Mouse (Mus musculus) thymus, postnatal 0 days (tissue): ENCODE results near the gene St3gal3. TPM values are rescaled to one million over a fixed set of nuclear protein-coding genes. Genes with fewer than 3 reads are reported as not detected.
A peak's percentile ranks its signal among the peaks of the same experiment; 100 is the strongest.

Source experiments
- DNase-seq: peaks from one replicate; pipeline ENCODE4 v3.0.0-alpha.2; 2015; ENCODE audit warnings: low spot score
- polyA plus RNA-seq: library from polyadenylated mRNA; unstranded; fragments of >200 nt; fragmentation: Nextera tagmentation; extraction: Ambion mirVana; gene quantifications from 2 replicates; pipeline ENCODE4 v1.2.1, GENCODE M21; 2015

St3gal3 gene
- polyA plus RNA-seq, 1 experiment from 2014 or later = 4.7 TPM

GRCm38 (mm10) chr4:118022811-118023210 lies 111.9 kb downstream of the St3gal3 start:
- no peak for DNase-seq

DNA sequence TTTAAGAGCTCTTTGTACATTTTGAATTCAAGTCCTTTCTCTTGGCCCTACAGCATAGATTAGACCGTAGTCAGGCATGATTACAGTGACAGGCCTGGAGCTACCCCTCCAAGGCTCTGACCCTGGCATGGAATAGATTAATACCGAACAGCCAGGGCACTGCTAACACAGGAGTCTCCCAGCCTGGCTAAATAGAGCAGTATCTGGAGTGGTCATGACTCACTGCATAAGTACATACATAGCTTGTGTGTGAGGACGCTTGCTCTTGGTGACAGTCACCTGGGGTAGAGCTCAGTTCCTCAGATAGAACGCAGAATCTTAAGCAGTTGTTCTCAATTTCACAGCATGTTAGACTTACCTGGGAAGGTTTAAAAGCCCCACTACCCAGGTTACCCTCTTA lies 112.3 kb downstream of the St3gal3 start:
- no peak for DNase-seq

DNA sequence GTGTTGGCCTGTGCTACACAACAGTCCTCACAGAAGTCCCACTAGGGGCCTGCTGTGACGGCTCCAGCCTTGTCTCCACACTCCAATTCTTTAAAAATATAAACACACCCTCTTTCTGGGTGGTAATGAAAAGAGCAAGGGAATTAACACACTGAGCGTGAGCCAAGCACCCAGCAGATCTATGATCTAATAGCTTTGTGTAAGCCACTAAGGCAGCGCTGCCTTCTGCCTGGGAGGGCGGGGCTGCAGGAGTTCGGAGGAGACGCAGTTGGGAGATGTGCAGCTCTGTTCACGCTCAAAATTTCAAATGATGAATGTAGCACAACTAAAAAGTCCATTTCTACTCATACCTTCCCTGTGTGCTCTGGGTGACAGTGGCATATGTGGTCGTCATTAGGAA lies 115.1 kb downstream of the St3gal3 start:
- DNase-seq = no peak

DNA sequence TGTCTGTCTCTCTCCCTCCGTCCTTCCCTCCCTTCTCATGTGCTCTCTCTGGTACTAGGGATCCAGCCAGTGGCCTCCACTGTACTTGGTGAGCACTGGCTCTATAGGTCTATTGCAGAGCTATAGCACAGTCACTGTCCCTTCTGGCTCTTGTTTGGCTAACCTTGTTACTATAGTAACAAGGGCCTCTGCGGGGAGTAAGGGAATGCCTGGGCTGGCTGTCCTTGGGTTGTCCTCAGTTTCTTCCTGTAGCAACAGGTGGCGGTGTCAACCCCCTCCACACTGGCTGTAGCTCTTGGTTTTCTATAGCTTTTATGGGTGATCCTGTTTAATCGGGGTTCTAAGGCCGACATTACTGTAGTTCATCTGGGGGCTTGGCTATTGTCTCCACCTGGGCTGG lies 115.5 kb downstream of the St3gal3 start:
- DNase-seq = no peak

DNA sequence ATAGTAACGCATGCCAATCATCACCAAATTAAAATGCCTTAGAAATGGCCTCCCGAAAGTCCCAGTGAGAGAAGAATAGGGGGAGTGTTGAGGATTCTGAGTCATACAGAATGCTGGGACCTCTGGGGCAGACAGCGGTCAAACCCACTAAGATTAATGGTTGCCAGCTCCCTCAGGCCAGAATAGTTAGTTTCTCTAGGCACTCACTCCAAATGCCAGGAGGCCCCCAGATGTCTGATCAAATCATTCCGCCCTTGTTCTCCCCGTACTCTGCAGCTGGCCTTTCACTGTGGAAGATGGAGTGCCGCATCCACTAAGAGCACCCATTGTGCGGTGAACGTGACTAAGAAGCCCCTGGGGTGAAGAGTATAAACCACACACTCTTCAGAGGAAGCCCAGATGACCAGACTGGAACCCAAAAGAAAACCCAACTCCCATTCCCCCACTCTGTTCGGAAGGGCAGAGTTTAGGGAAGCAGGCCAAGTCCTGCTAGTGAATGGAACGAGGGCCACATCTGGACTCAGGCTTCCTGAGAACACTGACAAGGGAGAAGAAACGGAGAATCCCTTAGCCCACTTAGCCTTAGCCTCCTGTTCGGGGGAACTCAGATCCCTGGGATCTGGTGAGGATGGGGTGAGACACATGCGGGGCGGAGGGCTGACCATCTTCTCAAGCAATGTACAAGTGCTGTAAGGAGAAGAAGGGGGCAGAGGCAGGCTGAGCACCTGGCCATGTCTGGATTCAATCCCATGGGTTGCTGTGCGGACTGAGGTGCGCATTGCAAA lies 117.5 kb downstream of the St3gal3 start:
- no peak for DNase-seq

DNA sequence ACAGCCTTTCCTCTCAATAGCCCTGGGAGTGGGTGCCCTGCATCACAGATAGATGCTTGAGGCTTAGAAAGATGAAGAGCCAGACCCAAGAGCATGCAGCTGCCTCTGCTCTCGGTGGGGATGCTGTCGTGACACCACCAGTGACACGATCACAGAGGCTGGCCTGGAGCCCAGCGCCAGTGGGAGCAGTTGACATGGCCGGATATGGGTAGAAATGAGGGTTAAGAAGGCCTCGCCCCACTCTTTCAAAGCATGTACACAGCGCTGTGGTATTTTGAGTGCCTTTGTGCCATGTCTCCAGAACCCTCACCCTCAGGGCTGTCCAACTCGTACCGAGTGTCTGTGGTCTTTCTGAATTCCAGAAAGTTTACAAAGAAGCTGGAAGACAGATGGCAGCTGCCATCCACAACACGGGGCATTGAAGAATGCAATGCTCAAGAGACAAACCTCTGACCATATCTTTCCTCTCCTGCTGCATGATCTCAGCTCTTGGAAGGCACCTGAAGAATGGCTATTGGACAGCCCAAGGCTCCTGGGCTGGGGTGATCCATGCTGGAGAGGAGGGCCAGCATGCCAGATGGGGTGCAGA lies 118.3 kb downstream of the St3gal3 start:
- DNase-seq = no peak

- no peak for DNase-seq
Measured at GRCm38 (mm10) chr4:118015636-118016035, 119.1 kb downstream of the St3gal3 start.

DNA sequence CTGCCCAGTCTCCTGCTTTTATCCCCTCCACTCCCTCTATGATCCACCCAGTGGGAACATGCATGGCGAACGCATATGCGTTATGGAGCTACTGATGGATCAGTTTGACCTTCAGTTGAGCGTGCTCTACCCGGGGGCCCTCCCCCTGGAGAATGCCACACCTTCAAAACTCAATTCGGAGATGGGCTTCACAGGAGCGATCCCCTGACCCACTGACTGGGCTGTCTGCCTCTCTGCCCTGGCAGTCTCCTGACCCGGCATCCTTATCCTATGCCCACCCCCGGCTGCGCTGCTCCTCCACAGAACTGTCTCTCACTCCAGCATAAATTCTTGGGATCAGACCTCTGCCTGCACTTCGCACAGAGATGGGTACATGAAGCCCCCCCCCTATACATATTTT lies 119.6 kb downstream of the St3gal3 start:
- DNase-seq = no peak

DNA sequence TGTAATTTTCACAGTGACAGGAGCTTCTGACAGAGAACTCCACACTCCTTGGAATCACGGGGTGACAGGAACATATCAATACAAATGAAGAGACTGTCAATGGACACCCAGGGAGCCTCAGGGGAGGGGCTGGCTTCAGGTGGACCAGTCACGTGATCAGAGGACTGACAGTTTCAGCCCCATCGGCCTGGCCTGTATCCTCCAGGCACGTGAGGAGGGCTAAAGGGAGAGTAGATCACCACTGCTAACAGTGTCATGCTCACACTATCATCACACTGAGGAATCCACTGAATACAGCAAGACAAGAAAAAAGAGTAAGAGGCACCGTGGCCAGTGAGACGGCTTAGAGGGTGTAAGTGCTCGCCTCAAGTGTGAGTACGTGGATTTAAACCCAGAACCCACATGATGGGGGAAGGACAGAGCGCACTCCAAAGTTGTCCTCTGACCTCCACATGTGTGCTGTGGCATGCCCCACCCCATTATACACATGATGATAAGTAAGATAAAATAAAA lies 124.0 kb downstream of the St3gal3 start:
- no peak for DNase-seq

GRCm38 (mm10) chr4:118008433-118009033 lies 126.2 kb downstream of the St3gal3 start:
- DNase-seq = no peak

- no peak for DNase-seq
Measured at GRCm38 (mm10) chr4:118001355-118001754, 133.4 kb downstream of the St3gal3 start.

DNA sequence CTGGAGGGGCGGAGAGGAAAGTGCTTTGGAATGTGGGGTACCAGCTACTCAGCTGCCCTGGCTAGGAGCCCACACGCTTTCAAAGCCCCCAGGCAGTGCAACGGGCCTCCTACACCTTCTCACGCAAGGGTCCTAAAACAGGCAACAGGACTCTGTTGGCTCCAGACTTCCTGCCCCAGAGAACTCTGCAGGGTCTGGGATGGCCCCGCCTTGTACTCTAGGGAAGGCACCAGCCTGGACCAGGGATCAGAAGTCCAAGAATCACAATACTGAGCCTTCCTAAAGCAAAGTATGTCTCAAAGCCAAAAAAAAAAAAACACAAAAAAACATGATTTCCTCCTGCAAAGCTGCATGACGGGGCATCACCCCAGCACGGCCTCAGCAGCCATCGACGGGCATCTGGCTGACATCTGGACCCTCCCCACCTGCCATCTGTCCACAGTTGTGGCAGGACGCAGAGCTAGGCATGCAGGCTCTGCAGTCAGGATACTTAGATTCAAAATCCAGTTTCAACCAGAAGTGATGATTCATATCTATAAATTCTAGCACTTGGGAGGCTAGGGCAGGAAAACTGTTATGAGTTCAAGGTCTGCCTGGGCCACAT lies 134.0 kb downstream of the St3gal3 start:
- DNase-seq = no peak

DNA sequence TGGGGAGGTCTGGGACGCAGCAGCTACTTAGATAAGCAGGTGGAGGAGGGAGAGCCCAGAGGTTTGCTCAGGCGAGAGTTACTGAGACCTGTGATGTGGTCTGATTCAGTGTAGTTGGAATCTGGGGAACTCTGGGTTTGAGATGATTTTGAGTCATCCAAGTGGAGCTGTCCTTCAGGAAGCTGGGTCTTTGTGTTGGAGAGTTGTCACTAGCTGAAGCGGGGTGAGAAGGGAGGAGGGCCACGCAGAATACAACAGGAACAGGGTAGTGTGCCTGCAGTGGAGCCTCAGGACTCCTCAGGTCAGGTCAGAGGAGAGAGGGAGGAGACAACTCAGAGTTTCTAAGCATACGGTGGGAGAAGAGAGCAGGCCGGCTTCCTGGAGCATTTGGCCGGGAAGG lies 134.8 kb downstream of the St3gal3 start:
- no peak for DNase-seq

- DNase-seq = peak; percentile 12
Measured at GRCm38 (mm10) chr4:117997381-117998269, 137.1 kb downstream of the St3gal3 start.

GRCm38 (mm10) chr4:117996701-117997100 lies 138.0 kb downstream of the St3gal3 start:
- no peak for DNase-seq

DNA sequence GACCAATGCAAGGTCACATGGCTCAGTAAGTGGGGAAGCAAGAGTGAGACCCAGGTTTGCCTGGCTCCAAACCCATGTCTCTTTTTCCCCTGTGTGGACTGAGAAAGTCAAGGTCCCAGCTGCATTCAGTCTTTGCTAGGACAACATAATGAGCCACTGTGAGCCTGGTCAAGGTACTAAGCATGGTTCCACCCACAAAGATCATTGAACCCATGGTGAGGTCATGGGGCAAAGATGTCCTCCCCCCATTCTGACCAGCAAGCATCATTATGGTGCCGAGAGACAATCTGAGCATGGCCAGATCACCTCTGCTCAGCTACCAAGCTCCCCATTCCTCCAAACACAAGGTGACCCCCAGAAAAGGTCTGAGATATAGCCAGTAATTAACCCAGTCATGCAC lies 139.3 kb downstream of the St3gal3 start:
- no peak for DNase-seq

DNA sequence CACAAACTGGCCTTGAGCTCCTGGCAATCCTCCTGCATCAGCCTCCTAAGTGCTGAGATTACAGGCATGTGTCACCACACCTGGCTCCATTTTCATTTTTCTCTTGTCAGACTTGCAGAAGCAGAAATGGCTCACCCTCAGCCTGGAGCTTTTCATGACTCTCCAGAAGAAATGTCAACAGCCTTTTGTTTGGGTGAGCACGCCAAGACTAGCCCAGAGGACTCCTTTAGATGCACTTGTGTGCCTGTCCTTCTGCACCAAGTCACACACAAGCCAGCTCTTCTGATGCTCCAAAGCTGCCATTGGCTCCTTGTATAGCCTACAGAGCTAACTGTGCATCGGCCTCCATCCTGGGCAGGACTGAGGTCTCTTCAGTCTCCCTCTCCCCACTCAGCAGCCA lies 141.3 kb downstream of the St3gal3 start:
- DNase-seq = no peak

- no peak for DNase-seq
Measured at GRCm38 (mm10) chr4:117992872-117993271, 141.8 kb downstream of the St3gal3 start.

GRCm38 (mm10) chr4:117992036-117992435 lies 142.7 kb downstream of the St3gal3 start:
- DNase-seq = no peak

- no peak for DNase-seq
Measured at GRCm38 (mm10) chr4:117991055-117991627, 143.6 kb downstream of the St3gal3 start.

DNA sequence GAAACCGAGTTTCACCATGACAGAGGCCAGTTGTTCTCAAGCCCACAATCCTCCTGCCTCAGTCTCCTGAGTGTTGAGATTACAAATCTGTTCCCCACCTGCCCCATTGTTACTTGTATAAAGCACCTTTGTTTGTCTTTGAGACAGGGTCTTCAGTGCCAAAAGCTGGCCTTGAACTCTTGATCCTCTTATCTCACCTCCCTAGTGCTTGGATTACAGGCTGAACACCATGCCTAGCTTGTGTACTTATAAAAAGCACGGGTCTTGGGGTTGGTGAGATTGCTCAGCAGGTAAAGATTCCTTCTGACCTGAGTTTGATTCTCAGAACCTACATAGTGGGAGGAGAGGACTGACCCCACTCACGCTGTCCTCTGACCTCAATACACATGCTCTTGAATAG lies 144.1 kb downstream of the St3gal3 start:
- DNase-seq = no peak
